Mouse (Mus musculus): ENCODE results near the gene Itgad.

- no peak for TF ChIP-seq CTCF (IDR thresholded peaks at IDR 0.05; ENCODE audit: control insufficient read depth, insufficient read depth, insufficient replicate concordance, low read depth, low read length)
- no peak for TF ChIP-seq POLR2A (IDR thresholded peaks at IDR 0.05; ENCODE audit: control insufficient read depth, low read depth, low read length)
Observed at GRCm38 (mm10) chr7:128267391-128267790, 113.2 kb downstream of the Itgad start.
